In genomic region chr16:18627163-18627562, GRCm38 (mm10) we compare ENCODE assay signal across 8 mouse cellular contexts. TPM values are rescaled to one million over a fixed set of nuclear protein-coding genes. Genes with fewer than 3 reads are reported as not detected.
DNase-seq lines count a peak whose midpoint lies in the region; ATAC-seq and TF ChIP-seq lines count a peak whose summit lies in the region.

No protein-coding gene starts in this region.

- no peaks in the 10 kb centered on the region for H3K9me3 ChIP-seq in limb, embryonic 14.5 days (ENCODE audit: control insufficient read depth, low read length)

- peaks cover 34% of the 10 kb centered on the region for H3K36me3 ChIP-seq in limb, embryonic 14.5 days (ENCODE audit: control insufficient read depth, insufficient read depth, low read length)

- WGBS in limb, embryonic 14.5 days = 52% methylated on average over 3 of the region's 3 CpGs

- TF ChIP-seq POLR2A in limb, embryonic 14.5 days (IDR thresholded peaks at IDR 0.05; ENCODE audit: borderline replicate concordance, extremely low read depth, insufficient read depth, insufficient read length) = no peak

- ATAC-seq in limb, embryonic 14.5 days (ENCODE audit: low FRiP score, low read depth) = no peak

- no peak overlapping the region for H3K9ac ChIP-seq in limb, embryonic 14.5 days (ENCODE audit: low read depth, low read length, severe bottlenecking)

- peak; percentile 12 for DNase-seq in gastrocnemius, postnatal 10 days
- no peak for DNase-seq in gastrocnemius, adult 18-20 months (ENCODE audit: low spot score)
- peak; percentile 18 for DNase-seq in urinary bladder, adult 2 months (ENCODE audit: low spot score)
- no peak for DNase-seq in urinary bladder, postnatal 14 days (ENCODE audit: low spot score)
- DNase-seq in limb, embryonic 14.5 days (ENCODE audit: low spot score) = no peak
- DNase-seq in embryo, embryonic 10 days (ENCODE audit: low spot score) = no peak
- no peak for DNase-seq in spleen, adult 18-20 months
- DNase-seq in frontal cortex, postnatal 25 days (ENCODE audit: low spot score in 2 of 2) = no peak

- H3K4me3 ChIP-seq in limb, embryonic 14.5 days (replicated peaks; ENCODE audit: low read length) = peak overlapping the region; percentile 83; the same call in 1 of the 2 replicates

- H3K27me3 ChIP-seq in limb, embryonic 14.5 days (ENCODE audit: control insufficient read depth, insufficient read depth, low read length) = peaks cover 39% of the 10 kb centered on the region

- no peak overlapping the region for H3K27ac ChIP-seq in limb, embryonic 14.5 days (replicated peaks; ENCODE audit: low read depth, low read length)

- H3K4me1 ChIP-seq in limb, embryonic 14.5 days (ENCODE audit: control insufficient read depth, insufficient read depth, low read length) = peaks cover 29% of the 10 kb centered on the region

- peak overlapping the region; percentile 92 for H3K4me2 ChIP-seq in limb, embryonic 14.5 days (replicated peaks; ENCODE audit: low read depth, low read length, severe bottlenecking)

RNA-seq across cellular contexts. Expression of gene Gm49601, which starts 0.9 kb away (rescaled TPM):
- 1 to 10 TPM; 1.6 to 3.6 TPM for total RNA-seq in gastrocnemius, postnatal 10 days (2021)
- under 1 TPM in 1 of 2 experiments, not detected in 1; 0.47 TPM for total RNA-seq in gastrocnemius, adult 18-20 months (2021)
- polyA plus RNA-seq in urinary bladder, adult 2 months (2012; rRNA removed) = 11.8 and 15.0 TPM in 2 replicates
- polyA plus RNA-seq in limb, embryonic 14.5 days (2012; rRNA removed) = 34.5 and 42.9 TPM in 2 replicates
- polyA plus RNA-seq in limb, embryonic 14.5 days (2014; fragmentation: Nextera tagmentation; extraction: Ambion mirVana) = 1.9 and 2.7 TPM in 2 replicates

RNA-seq across cellular contexts. Expression of gene Sept5, which starts 2.6 kb away (rescaled TPM):
- total RNA-seq in gastrocnemius, postnatal 10 days (2021) = 10 to 100 TPM in 1 of 2 experiments, 1 to 10 TPM in 1; 7.9 to 15.7 TPM
- 1 to 10 TPM; 2.4 to 4.4 TPM for total RNA-seq in gastrocnemius, adult 18-20 months (2021)
- polyA plus RNA-seq in urinary bladder, adult 2 months (2012; rRNA removed) = 44.7 and 46.4 TPM in 2 replicates
- 94.5 and 97.4 TPM in 2 replicates for polyA plus RNA-seq in limb, embryonic 14.5 days (2012; rRNA removed)
- 43.4 and 44.0 TPM in 2 replicates for polyA plus RNA-seq in limb, embryonic 14.5 days (2014; fragmentation: Nextera tagmentation; extraction: Ambion mirVana)

RNA-seq across cellular contexts. Expression of gene Gp1bb, which starts 5.0 kb away (rescaled TPM):
- total RNA-seq in gastrocnemius, postnatal 10 days (2021) = not detected
- total RNA-seq in gastrocnemius, adult 18-20 months (2021) = not detected
- 0.55 and 0.59 TPM in 2 replicates for polyA plus RNA-seq in urinary bladder, adult 2 months (2012; rRNA removed)
- polyA plus RNA-seq in limb, embryonic 14.5 days (2012; rRNA removed) = 3.0 and 4.5 TPM in 2 replicates
- 3.7 and 4.3 TPM in 2 replicates for polyA plus RNA-seq in limb, embryonic 14.5 days (2014; fragmentation: Nextera tagmentation; extraction: Ambion mirVana)

RNA-seq across cellular contexts. Expression of gene Tbx1, which starts 36.7 kb away (rescaled TPM):
- 1 to 10 TPM; 2.3 to 5.5 TPM for total RNA-seq in gastrocnemius, postnatal 10 days (2021)
- total RNA-seq in gastrocnemius, adult 18-20 months (2021) = 10 to 100 TPM in 1 of 2 experiments, 1 to 10 TPM in 1; 9.3 to 20.9 TPM
- 2.0 and 4.1 TPM in 2 replicates for polyA plus RNA-seq in urinary bladder, adult 2 months (2012; rRNA removed)
- polyA plus RNA-seq in limb, embryonic 14.5 days (2012; rRNA removed) = 12.1 and 16.0 TPM in 2 replicates
- polyA plus RNA-seq in limb, embryonic 14.5 days (2014; fragmentation: Nextera tagmentation; extraction: Ambion mirVana) = 8.0 and 8.7 TPM in 2 replicates

Comparison
In these comparisons a context has a peak if more than half of its experiments do, and no peak if none do; other contexts are left out.
1. DNase-seq: peak in gastrocnemius, postnatal 10 days (single experiment) and urinary bladder, adult 2 months (single experiment); none in gastrocnemius, adult 18-20 months (single experiment), urinary bladder, postnatal 14 days (single experiment), limb, embryonic 14.5 days (single experiment), embryo, embryonic 10 days (single experiment), spleen, adult 18-20 months (0 of 2) and frontal cortex, postnatal 25 days (0 of 2).